Mouse (Mus musculus) left cerebral cortex, postnatal 4 days (tissue): ENCODE data around the gene Tnnt3. TPM values are rescaled to one million over a fixed set of nuclear protein-coding genes. Genes with fewer than 3 reads are reported as not detected.

Source experiments
- DNase-seq: peaks from one replicate; pipeline ENCODE4 v3.0.0-alpha.2; 2022
- intact Hi-C: fragments of 180-260 bp; cut with DNase I; formaldehyde crosslinking; loops from one replicate; pipeline ENCODE4 v1.15.1; 2025
- total RNA-seq, 2 experiments: library from RNA; stranded (reverse); gene quantifications; 2 replicates each; pipeline ENCODE4 v1.2.3; 2021

The Tnnt3 gene
- total RNA-seq, 2 experiments from 2014 or later = 1.3 TPM; not detected in 1

GRCm38 (mm10) chr7:142476271-142476670, 22.4 kb upstream of the Tnnt3 start:
- DNase-seq = no peak
- intact Hi-C loops = no loop called here

- intact Hi-C loops = no loop called here
- peak; percentile 59 for DNase-seq
Observed at GRCm38 (mm10) chr7:142476795-142477452, 21.7 kb upstream of the Tnnt3 start.

- intact Hi-C loops = no loop called here
- DNase-seq = no peak
Observed at GRCm38 (mm10) chr7:142478001-142478400, 20.6 kb upstream of the Tnnt3 start.

- no peak for DNase-seq
- intact Hi-C loops = no loop called here
Observed at GRCm38 (mm10) chr7:142478574-142478973, 20.1 kb upstream of the Tnnt3 start.

- intact Hi-C loops = no loop called here
- no peak for DNase-seq
Observed at GRCm38 (mm10) chr7:142479307-142479706, 19.3 kb upstream of the Tnnt3 start.

- intact Hi-C loops = no loop called here
Observed at GRCm38 (mm10) chr7:142479886-142480285, 18.8 kb upstream of the Tnnt3 start.

GRCm38 (mm10) chr7:142480661-142481060, 18.0 kb upstream of the Tnnt3 start:
- intact Hi-C loops = no loop called here
- DNase-seq = no peak

More at GRCm38 (mm10) chr7:142479886-142480285, 18.8 kb upstream of the Tnnt3 start:
- DNase-seq = no peak

- peak; percentile 63 for DNase-seq
- intact Hi-C loops = no loop called here
Observed at GRCm38 (mm10) chr7:142481186-142481567, 17.5 kb upstream of the Tnnt3 start.

- no peak for DNase-seq
- intact Hi-C loops = no loop called here
Observed at GRCm38 (mm10) chr7:142481568-142482255, 16.9 kb upstream of the Tnnt3 start.

GRCm38 (mm10) chr7:142482256-142482609, 16.4 kb upstream of the Tnnt3 start:
- DNase-seq = no peak
- intact Hi-C loops = no loop called here

- intact Hi-C loops = no loop called here
Observed at GRCm38 (mm10) chr7:142483136-142483535, 15.5 kb upstream of the Tnnt3 start.

GRCm38 (mm10) chr7:142484780-142485179, 13.9 kb upstream of the Tnnt3 start:
- DNase-seq = no peak
- intact Hi-C loops = no loop called here

More at GRCm38 (mm10) chr7:142483136-142483535, 15.5 kb upstream of the Tnnt3 start:
- DNase-seq = no peak

- DNase-seq = no peak
- intact Hi-C loops = no loop called here
Observed at GRCm38 (mm10) chr7:142486751-142487162, 11.9 kb upstream of the Tnnt3 start.

- intact Hi-C loops = no loop called here
- DNase-seq = peak; percentile 57
Observed at GRCm38 (mm10) chr7:142487341-142487859, 11.2 kb upstream of the Tnnt3 start.

- intact Hi-C loops = no loop called here
- no peak for DNase-seq
Observed at GRCm38 (mm10) chr7:142488053-142488452, 10.6 kb upstream of the Tnnt3 start.

- intact Hi-C loops = no loop called here
- DNase-seq = no peak
Observed at GRCm38 (mm10) chr7:142493535-142493934, 5.1 kb upstream of the Tnnt3 start.

GRCm38 (mm10) chr7:142496158-142496557, 2.5 kb upstream of the Tnnt3 start:
- no peak for DNase-seq
- intact Hi-C loops = no loop called here

GRCm38 (mm10) chr7:142496800-142497199, 1.8 kb upstream of the Tnnt3 start:
- intact Hi-C loops = no loop called here
- no peak for DNase-seq

GRCm38 (mm10) chr7:142497775-142498174, 861 bp upstream of the Tnnt3 start:
- no peak for DNase-seq
- intact Hi-C loops = no loop called here

- no peak for DNase-seq
- intact Hi-C loops = no loop called here
Observed at GRCm38 (mm10) chr7:142499010-142499721, 530 bp downstream of the Tnnt3 start.

GRCm38 (mm10) chr7:142500032-142500431, 1.4 kb downstream of the Tnnt3 start:
- intact Hi-C loops = no loop called here
- DNase-seq = no peak

- no peak for DNase-seq
- intact Hi-C loops = no loop called here
Observed at GRCm38 (mm10) chr7:142503206-142503605, 4.6 kb downstream of the Tnnt3 start.
